Mouse (Mus musculus): ENCODE data around the gene Dnajb3. TPM values are rescaled to one million over a fixed set of nuclear protein-coding genes. Genes with fewer than 3 reads are reported as not detected.

Dnajb3 gene
- total and polyA plus RNA-seq, 2 experiments, result not detected

DNA sequence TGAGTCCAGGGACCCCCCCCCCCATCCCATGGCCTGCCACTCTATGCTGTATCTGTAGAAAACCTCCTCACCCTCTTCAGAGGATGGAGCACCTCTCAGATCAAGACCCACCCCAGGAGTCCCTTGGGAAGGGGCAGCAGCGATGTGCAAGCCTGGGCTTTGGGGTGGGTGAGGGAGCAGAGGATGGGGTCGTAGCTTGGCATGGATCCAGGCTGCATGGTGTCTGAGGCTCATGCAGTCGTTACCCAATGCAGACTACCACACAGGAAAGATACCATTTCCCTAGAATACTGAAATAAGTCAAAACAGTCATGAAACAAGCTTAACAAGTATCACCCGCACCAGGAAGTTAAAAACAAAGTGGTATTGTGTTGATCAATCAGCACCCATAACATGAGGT is 43.1 kb upstream of the Dnajb3 start:
- Histone ChIP-seq H3K79me2 (ENCODE audit: control insufficient read depth, insufficient read depth, low read length) (no peaks in the 10 kb centered on the region), H3K27me3 (ENCODE audit: control insufficient read depth, insufficient read depth, low read length) (no peaks in the 10 kb centered on the region), H3K27ac (replicated peaks; ENCODE audit: insufficient read depth, low read depth, low read length) (no peak overlapping the region), H3K4me1 (ENCODE audit: control insufficient read depth, insufficient read depth, low read length) (peaks cover 11% of the 10 kb centered on the region), H3K4me3 (ENCODE audit: insufficient read depth, low read depth, low read length) (no peak overlapping the region), H3K36me3 (ENCODE audit: control insufficient read depth, insufficient read depth, low read length) (no peaks in the 10 kb centered on the region), H3K9ac (ENCODE audit: low read depth, low read length) (no peak overlapping the region)
- DNase-seq (ENCODE audit: extremely low read depth, low read depth, low spot score), result no peak
- WGBS, result 70% methylated on average over 4 of the region's 4 CpGs
- no peak for TF ChIP-seq POLR2A (IDR thresholded peaks at IDR 0.05; ENCODE audit: extremely low read depth, insufficient read depth, low read length)
- TF ChIP-seq CTCF (IDR thresholded peaks at IDR 0.05; ENCODE audit: low read depth, low read length), result no peak

DNA sequence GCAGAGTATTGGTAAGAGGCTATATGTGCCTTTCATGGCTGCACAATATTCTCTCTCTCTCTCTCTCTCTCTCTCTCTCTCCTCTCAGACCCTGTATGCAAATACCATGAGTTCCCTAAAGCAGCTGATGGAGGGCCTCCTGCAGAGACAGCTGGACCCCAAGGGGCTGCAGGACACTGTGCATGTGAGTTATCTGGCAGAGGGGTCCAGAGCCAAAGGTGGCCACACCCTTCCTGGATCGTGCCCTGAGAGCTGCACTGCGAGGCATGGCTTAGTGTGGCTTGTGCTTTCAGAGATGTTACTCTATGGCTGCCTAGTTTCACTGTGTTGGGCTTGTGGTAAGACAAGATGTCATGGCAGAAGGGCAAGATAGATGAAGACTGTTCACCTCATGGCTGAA is 42.1 kb upstream of the Dnajb3 start:
- no peak for DNase-seq (ENCODE audit: extremely low read depth, low read depth, low spot score)
- WGBS, result 47% methylated on average over 2 of the region's 2 CpGs
- Histone ChIP-seq H3K4me3 (ENCODE audit: insufficient read depth, low read depth, low read length) (no peak overlapping the region), H3K36me3 (ENCODE audit: control insufficient read depth, insufficient read depth, low read length) (no peaks in the 10 kb centered on the region), H3K9ac (ENCODE audit: low read depth, low read length) (no peak overlapping the region), H3K27ac (replicated peaks; ENCODE audit: insufficient read depth, low read depth, low read length) (no peak overlapping the region), H3K79me2 (ENCODE audit: control insufficient read depth, insufficient read depth, low read length) (no peaks in the 10 kb centered on the region), H3K27me3 (ENCODE audit: control insufficient read depth, insufficient read depth, low read length) (no peaks in the 10 kb centered on the region), H3K4me1 (ENCODE audit: control insufficient read depth, insufficient read depth, low read length) (peaks cover 1% of the 10 kb centered on the region; the same call in 1 of the 2 replicates)
- TF ChIP-seq POLR2A (IDR thresholded peaks at IDR 0.05; ENCODE audit: extremely low read depth, insufficient read depth, low read length) (no peak), CTCF (IDR thresholded peaks at IDR 0.05; ENCODE audit: low read depth, low read length) (no peak)

GRCm38 (mm10) chr1:88246386-88246785 is 40.8 kb upstream of the Dnajb3 start:
- no peaks in the 10 kb centered on the region for H3K4me1 ChIP-seq (ENCODE audit: control insufficient read depth, insufficient read depth, low read length)
- 46% methylated on average over 6 of the region's 6 CpGs for WGBS
- DNase-seq (ENCODE audit: extremely low read depth, low read depth, low spot score), result peak; percentile 77
- no peak for TF ChIP-seq CTCF (IDR thresholded peaks at IDR 0.05; ENCODE audit: low read depth, low read length)
- no peak for TF ChIP-seq POLR2A (IDR thresholded peaks at IDR 0.05; ENCODE audit: extremely low read depth, insufficient read depth, low read length)
- H3K4me3 ChIP-seq (ENCODE audit: insufficient read depth, low read depth, low read length), result no peak overlapping the region
- H3K27me3 ChIP-seq (ENCODE audit: control insufficient read depth, insufficient read depth, low read length), result no peaks in the 10 kb centered on the region
- H3K36me3 ChIP-seq (ENCODE audit: control insufficient read depth, insufficient read depth, low read length), result no peaks in the 10 kb centered on the region
- H3K9ac ChIP-seq (ENCODE audit: low read depth, low read length), result no peak overlapping the region
- no peak overlapping the region for H3K27ac ChIP-seq (replicated peaks; ENCODE audit: insufficient read depth, low read depth, low read length)
- no peaks in the 10 kb centered on the region for H3K79me2 ChIP-seq (ENCODE audit: control insufficient read depth, insufficient read depth, low read length)

DNA sequence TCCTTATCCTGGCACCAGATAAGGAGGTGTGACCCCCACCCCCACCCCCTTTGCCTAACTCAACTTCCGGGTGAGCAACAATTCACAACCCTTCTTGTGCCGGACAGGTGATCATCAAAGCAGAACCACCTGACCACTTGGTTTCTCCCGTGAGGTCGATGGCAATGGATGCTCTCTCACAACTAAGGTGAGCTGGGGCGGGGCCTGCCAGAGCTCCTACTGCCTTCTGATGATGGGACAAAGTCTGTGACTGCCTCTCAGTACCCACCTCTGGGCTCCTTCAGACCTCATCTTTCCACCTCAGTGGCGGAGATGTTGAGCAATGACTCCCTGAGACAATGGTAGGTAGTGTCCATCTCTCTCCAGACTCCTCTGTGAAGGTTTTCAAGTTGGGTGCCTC is 40.3 kb upstream of the Dnajb3 start:
- Histone ChIP-seq H3K79me2 (ENCODE audit: control insufficient read depth, insufficient read depth, low read length) (no peaks in the 10 kb centered on the region), H3K27ac (replicated peaks; ENCODE audit: insufficient read depth, low read depth, low read length) (no peak overlapping the region), H3K36me3 (ENCODE audit: control insufficient read depth, insufficient read depth, low read length) (no peaks in the 10 kb centered on the region), H3K4me3 (ENCODE audit: insufficient read depth, low read depth, low read length) (no peak overlapping the region), H3K27me3 (ENCODE audit: control insufficient read depth, insufficient read depth, low read length) (no peaks in the 10 kb centered on the region), H3K9ac (ENCODE audit: low read depth, low read length) (no peak overlapping the region), H3K4me1 (ENCODE audit: control insufficient read depth, insufficient read depth, low read length) (no peaks in the 10 kb centered on the region)
- 81% methylated on average over 6 of the region's 6 CpGs for WGBS
- TF ChIP-seq CTCF (IDR thresholded peaks at IDR 0.05; ENCODE audit: low read depth, low read length), result no peak
- TF ChIP-seq POLR2A (IDR thresholded peaks at IDR 0.05; ENCODE audit: extremely low read depth, insufficient read depth, low read length), result no peak
- DNase-seq (ENCODE audit: extremely low read depth, low read depth, low spot score), result no peak

GRCm38 (mm10) chr1:88243861-88244260 is 38.3 kb upstream of the Dnajb3 start:
- H3K36me3 ChIP-seq (ENCODE audit: control insufficient read depth, insufficient read depth, low read length), result no peaks in the 10 kb centered on the region
- no peaks in the 10 kb centered on the region for H3K27me3 ChIP-seq (ENCODE audit: control insufficient read depth, insufficient read depth, low read length)
- H3K4me3 ChIP-seq (ENCODE audit: insufficient read depth, low read depth, low read length), result no peak overlapping the region
- 71% methylated on average over 5 of the region's 5 CpGs for WGBS
- H3K4me1 ChIP-seq (ENCODE audit: control insufficient read depth, insufficient read depth, low read length), result no peaks in the 10 kb centered on the region
- H3K27ac ChIP-seq (replicated peaks; ENCODE audit: insufficient read depth, low read depth, low read length), result no peak overlapping the region
- H3K9ac ChIP-seq (ENCODE audit: low read depth, low read length), result no peak overlapping the region
- no peak for DNase-seq (ENCODE audit: extremely low read depth, low read depth, low spot score)
- H3K79me2 ChIP-seq (ENCODE audit: control insufficient read depth, insufficient read depth, low read length), result no peaks in the 10 kb centered on the region
- TF ChIP-seq POLR2A (IDR thresholded peaks at IDR 0.05; ENCODE audit: extremely low read depth, insufficient read depth, low read length) (no peak), CTCF (IDR thresholded peaks at IDR 0.05; ENCODE audit: low read depth, low read length) (no peak)

GRCm38 (mm10) chr1:88240579-88240978 is 35.0 kb upstream of the Dnajb3 start:
- H3K36me3 ChIP-seq (ENCODE audit: control insufficient read depth, insufficient read depth, low read length), result no peaks in the 10 kb centered on the region
- no peak overlapping the region for H3K9ac ChIP-seq (ENCODE audit: low read depth, low read length)
- DNase-seq (ENCODE audit: extremely low read depth, low read depth, low spot score), result no peak
- no peaks in the 10 kb centered on the region for H3K79me2 ChIP-seq (ENCODE audit: control insufficient read depth, insufficient read depth, low read length)
- no peak for TF ChIP-seq CTCF (IDR thresholded peaks at IDR 0.05; ENCODE audit: low read depth, low read length)
- TF ChIP-seq POLR2A (IDR thresholded peaks at IDR 0.05; ENCODE audit: extremely low read depth, insufficient read depth, low read length), result no peak
- H3K27ac ChIP-seq (replicated peaks; ENCODE audit: insufficient read depth, low read depth, low read length), result no peak overlapping the region
- 75% methylated on average over 4 of the region's 4 CpGs for WGBS
- H3K27me3 ChIP-seq (ENCODE audit: control insufficient read depth, insufficient read depth, low read length), result no peaks in the 10 kb centered on the region
- no peak overlapping the region for H3K4me3 ChIP-seq (ENCODE audit: insufficient read depth, low read depth, low read length)
- no peaks in the 10 kb centered on the region for H3K4me1 ChIP-seq (ENCODE audit: control insufficient read depth, insufficient read depth, low read length)
